Mouse (Mus musculus): ENCODE measurements around the gene Gm6034. TPM values are rescaled to one million over a fixed set of nuclear protein-coding genes. Genes with fewer than 3 reads are reported as not detected.
"Not testable (repeated sequence)": the region's sequence is repeated elsewhere in the genome, so short reads cannot be mapped to it uniquely, and the experiment has no call there.

The Gm6034 gene
- total and polyA plus RNA-seq, 3 experiments: 0.42 to 2.1 (median 1.1) TPM

DNA sequence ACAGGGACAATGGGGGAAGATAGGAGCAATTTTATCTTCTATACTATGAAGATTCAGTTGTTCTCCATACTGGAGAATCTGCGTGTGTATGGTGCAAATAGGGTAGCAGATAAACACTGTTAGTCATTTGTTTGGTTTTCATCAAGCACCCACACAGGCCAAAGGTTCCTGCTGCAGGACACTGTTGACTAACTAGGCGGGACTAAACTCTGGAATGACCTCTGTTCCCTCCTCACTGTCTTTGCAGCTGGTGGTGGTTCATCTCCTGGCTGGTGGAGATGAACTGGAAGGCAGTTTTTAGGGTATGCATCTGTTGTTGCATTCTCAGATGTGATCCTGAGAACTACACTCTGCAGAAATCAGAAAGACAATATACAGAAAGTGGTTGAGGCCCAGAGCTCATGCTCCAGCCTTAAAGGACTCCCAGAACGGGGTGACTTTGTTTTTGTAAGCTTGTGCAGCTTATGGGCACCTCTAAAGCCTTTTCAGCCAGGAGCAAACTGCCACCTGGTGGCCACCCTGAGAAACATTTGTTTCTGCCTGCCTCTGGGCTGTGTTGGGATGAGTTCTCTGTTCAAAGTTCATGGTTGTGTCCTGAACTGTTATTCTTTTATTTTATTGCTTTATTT is 7.6 kb upstream of the Gm6034 start:
- H3K9me3 ChIP-seq (replicated peaks; ENCODE audit: low read length); H3K4me3 ChIP-seq (replicated peaks in 1 of 3; ENCODE audit: low read depth in 2 of 3, low read length in 2 of 3, poor library complexity in 1 of 3); dilution Hi-C loops (cut with MboI; ENCODE audit: extremely low pct_ligation_motif_present, extremely low pct_unique_long_range_greater_than_20kb, low sequenced_read_pairs); H3K79me2 ChIP-seq (replicated peaks; ENCODE audit: control insufficient read depth, extremely low read depth, insufficient read depth, poor library complexity, severe bottlenecking); H3K27me3 ChIP-seq (replicated peaks); DNase-seq (ENCODE audit: extremely low read depth); H3K36me3 ChIP-seq (replicated peaks in 1 of 2; ENCODE audit: control insufficient read depth in 1 of 2, insufficient read depth in 1 of 2, low read length in 1 of 2); H3K4me1 ChIP-seq (ENCODE audit: control insufficient read depth in 1 of 2, insufficient read depth in 2 of 2); H3K27ac ChIP-seq (ENCODE audit: insufficient read depth, low read depth); H3K9ac ChIP-seq (ENCODE audit: insufficient read depth, low read depth); H3K4me2 ChIP-seq (ENCODE audit: insufficient read depth, low read depth, poor library complexity, severe bottlenecking): not testable (repeated sequence)
- peak in 1 of 2 experiments; percentile 21; a peak in 1 of 4 replicates for TF ChIP-seq CTCF (conservative IDR thresholded peaks at IDR 0.05 in 1 of 2, IDR thresholded peaks at IDR 0.05 in 1 of 2; ENCODE audit: low read depth in 2 of 2, low read length in 2 of 2)
- peak; percentile 21; the same call in 1 of the 2 replicates for TF ChIP-seq SMC3 (IDR thresholded peaks at IDR 0.05; ENCODE audit: low read depth, low read length)
- in situ Hi-C loops (cut with MboI; ENCODE audit: low pct_ligation_motif_present, low pct_unique_long_range_greater_than_20kb, low sequenced_read_pairs): loop anchor here (10.0 kb wide), 1 partner anchor 80 kb away; no protein-coding TSS in a partner anchor

DNA sequence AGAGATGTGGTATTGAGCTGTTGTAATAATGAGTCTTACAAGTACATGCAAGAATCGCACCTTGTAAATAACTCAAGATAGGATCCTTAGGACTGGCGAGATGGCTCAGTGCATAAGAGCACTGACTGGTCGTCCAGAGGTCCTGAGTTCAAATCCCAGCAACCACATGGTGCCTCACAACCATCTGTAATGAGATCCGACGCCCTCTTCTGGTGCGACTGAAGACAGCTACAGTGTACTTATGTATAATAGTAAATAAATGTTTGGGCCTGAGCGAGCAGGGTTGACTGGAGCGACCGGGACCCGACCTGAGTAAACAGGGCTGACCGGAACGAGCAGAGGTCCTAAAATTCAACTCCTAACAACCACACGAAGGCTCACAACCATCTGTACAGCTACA is 6.6 kb upstream of the Gm6034 start:
- H3K4me2 ChIP-seq (ENCODE audit: insufficient read depth, low read depth, poor library complexity, severe bottlenecking); H3K9ac ChIP-seq (ENCODE audit: insufficient read depth, low read depth); H3K27me3 ChIP-seq (replicated peaks); DNase-seq (ENCODE audit: extremely low read depth); H3K27ac ChIP-seq (ENCODE audit: insufficient read depth, low read depth); H3K4me1 ChIP-seq (ENCODE audit: control insufficient read depth in 1 of 2, insufficient read depth in 2 of 2); H3K9me3 ChIP-seq (replicated peaks; ENCODE audit: low read length); dilution Hi-C loops (cut with MboI; ENCODE audit: extremely low pct_ligation_motif_present, extremely low pct_unique_long_range_greater_than_20kb, low sequenced_read_pairs); H3K36me3 ChIP-seq (replicated peaks in 1 of 2; ENCODE audit: control insufficient read depth in 1 of 2, insufficient read depth in 1 of 2, low read length in 1 of 2); H3K4me3 ChIP-seq (replicated peaks in 1 of 3; ENCODE audit: low read depth in 2 of 3, low read length in 2 of 3, poor library complexity in 1 of 3); H3K79me2 ChIP-seq (replicated peaks; ENCODE audit: control insufficient read depth, extremely low read depth, insufficient read depth, poor library complexity, severe bottlenecking): not testable (repeated sequence)
- in situ Hi-C loops (cut with MboI; ENCODE audit: low pct_ligation_motif_present, low pct_unique_long_range_greater_than_20kb, low sequenced_read_pairs): loop anchor here (10.0 kb wide), 1 partner anchor 79 kb away; no protein-coding TSS in a partner anchor

DNA sequence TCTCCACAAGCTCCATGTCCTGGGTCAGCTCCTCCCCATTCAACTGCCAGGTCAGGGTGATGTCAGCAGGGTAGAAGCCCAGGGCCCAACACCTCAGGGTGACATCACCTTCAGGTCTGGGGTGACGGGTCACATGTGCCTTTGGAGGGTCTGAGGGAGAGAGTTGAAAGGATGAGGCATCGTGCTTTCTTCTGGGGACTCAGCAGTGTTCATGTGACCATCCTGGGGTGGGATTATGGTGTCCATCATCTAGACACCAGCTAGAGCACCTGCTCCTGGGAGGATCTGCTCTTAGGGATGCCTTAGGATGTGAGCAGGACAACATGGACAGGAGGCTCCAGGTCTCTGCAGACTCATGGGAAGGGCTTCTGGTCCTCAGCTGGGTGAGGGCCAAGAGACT is 2.2 kb upstream of the Gm6034 start:
- H3K9me3 ChIP-seq (replicated peaks; ENCODE audit: low read length); DNase-seq (ENCODE audit: extremely low read depth); H3K4me2 ChIP-seq (ENCODE audit: insufficient read depth, low read depth, poor library complexity, severe bottlenecking); H3K9ac ChIP-seq (ENCODE audit: insufficient read depth, low read depth); H3K27ac ChIP-seq (ENCODE audit: insufficient read depth, low read depth); H3K79me2 ChIP-seq (replicated peaks; ENCODE audit: control insufficient read depth, extremely low read depth, insufficient read depth, poor library complexity, severe bottlenecking); in situ Hi-C loops (cut with MboI; ENCODE audit: low pct_ligation_motif_present, low pct_unique_long_range_greater_than_20kb, low sequenced_read_pairs); H3K27me3 ChIP-seq (replicated peaks); dilution Hi-C loops (cut with MboI; ENCODE audit: extremely low pct_ligation_motif_present, extremely low pct_unique_long_range_greater_than_20kb, low sequenced_read_pairs); H3K4me3 ChIP-seq (replicated peaks in 1 of 3; ENCODE audit: low read depth in 2 of 3, low read length in 2 of 3, poor library complexity in 1 of 3); H3K4me1 ChIP-seq (ENCODE audit: control insufficient read depth in 1 of 2, insufficient read depth in 2 of 2); H3K36me3 ChIP-seq (replicated peaks in 1 of 2; ENCODE audit: control insufficient read depth in 1 of 2, insufficient read depth in 1 of 2, low read length in 1 of 2): not testable (repeated sequence)

GRCm38 (mm10) chr17:36042055-36042454 is 706 bp upstream of the Gm6034 start:
- H3K27me3 ChIP-seq (replicated peaks); H3K36me3 ChIP-seq (replicated peaks in 1 of 2; ENCODE audit: control insufficient read depth in 1 of 2, insufficient read depth in 1 of 2, low read length in 1 of 2); DNase-seq (ENCODE audit: extremely low read depth); H3K4me2 ChIP-seq (ENCODE audit: insufficient read depth, low read depth, poor library complexity, severe bottlenecking); H3K79me2 ChIP-seq (replicated peaks; ENCODE audit: control insufficient read depth, extremely low read depth, insufficient read depth, poor library complexity, severe bottlenecking); H3K4me1 ChIP-seq (ENCODE audit: control insufficient read depth in 1 of 2, insufficient read depth in 2 of 2); H3K9me3 ChIP-seq (replicated peaks; ENCODE audit: low read length); in situ Hi-C loops (cut with MboI; ENCODE audit: low pct_ligation_motif_present, low pct_unique_long_range_greater_than_20kb, low sequenced_read_pairs); dilution Hi-C loops (cut with MboI; ENCODE audit: extremely low pct_ligation_motif_present, extremely low pct_unique_long_range_greater_than_20kb, low sequenced_read_pairs); H3K27ac ChIP-seq (ENCODE audit: insufficient read depth, low read depth): not testable (repeated sequence)
- peak overlapping the region; percentile 69; the same call in 1 of the 2 replicates for H3K9ac ChIP-seq (ENCODE audit: insufficient read depth, low read depth)
- peak; percentile 37; the same call in 1 of the 2 replicates for TF ChIP-seq POLR2A (IDR thresholded peaks at IDR 0.05; ENCODE audit: low read depth, low read length)
- H3K4me3 ChIP-seq (replicated peaks in 1 of 3; ENCODE audit: low read depth in 2 of 3, low read length in 2 of 3, poor library complexity in 1 of 3): peak overlapping the region in 2 of 3 experiments; percentile 38 to 52
